Mouse (Mus musculus) heart, postnatal 0 days (tissue): Measurements from ENCODE around the gene Ly6g6c. TPM values are rescaled to one million over a fixed set of nuclear protein-coding genes. Genes with fewer than 3 reads are reported as not detected.

ENCODE experiments used
- ATAC-seq: fragments of 200-750 bp; cut with Nextera tagmentation; 2 replicates; pipeline ENCODE4 v1.8.0; 2017; ENCODE audit warnings: low read depth, moderate number of reproducible peaks, moderate library complexity; ENCODE audit not compliant: insufficient read depth
- DNase-seq: peaks from one replicate; pipeline ENCODE4 v3.0.0-alpha.2; 2016; ENCODE audit warnings: low spot score
- H3K27ac ChIP-seq: fragments of 300-500 bp; sonication (generic); 2 replicates; pipeline ENCODE4 v1.5.1; 2014; ENCODE audit warnings: low read depth, mild to moderate bottlenecking
- H3K27me3 ChIP-seq: fragments of 300-500 bp; sonication (generic); 2 replicates; pipeline ENCODE4 v1.6.1; 2014; ENCODE audit warnings: low read length, mixed read lengths; ENCODE audit not compliant: control insufficient read depth, insufficient read depth
- H3K36me3 ChIP-seq: fragments of 300-500 bp; sonication (generic); replicated peaks from 2 replicates; pipeline ENCODE4 v1.6.1; 2014; ENCODE audit warnings: low read length, mixed read lengths; ENCODE audit not compliant: control insufficient read depth, insufficient read depth
- H3K4me1 ChIP-seq: fragments of 300-500 bp; sonication (generic); 2 replicates; pipeline ENCODE4 v1.6.1; 2014; ENCODE audit warnings: antibody characterized with exemption; ENCODE audit not compliant: control insufficient read depth, insufficient read depth
- H3K4me2 ChIP-seq: fragments of 300-500 bp; sonication (generic); 2 replicates; pipeline ENCODE4 v1.6.1; 2014; ENCODE audit warnings: low read depth, mild to moderate bottlenecking, low read length, moderate library complexity
- H3K4me3 ChIP-seq: fragments of 300-500 bp; sonication (generic); 2 replicates; pipeline ENCODE4 v1.5.1; 2014; ENCODE audit warnings: low read depth, low read length
- H3K9ac ChIP-seq: fragments of 300-500 bp; sonication (generic); replicated peaks from 2 replicates; pipeline ENCODE4 v1.6.1; 2014; ENCODE audit warnings: low read depth, low read length, mixed read lengths
- H3K9me3 ChIP-seq: fragments of 300-500 bp; sonication (generic); replicated peaks from 2 replicates; pipeline ENCODE4 v1.6.1; 2016; ENCODE audit warnings: low read length; ENCODE audit not compliant: control insufficient read depth
- CTCF ChIP-seq: IDR thresholded peaks from 2 replicates; pipeline ENCODE4 v1.5.1; 2016; ENCODE audit warnings: antibody characterized with exemption, control low read depth, low read depth
- EP300 ChIP-seq: IDR thresholded peaks from 2 replicates; pipeline ENCODE4 v1.6.1; 2016; ENCODE audit warnings: antibody characterized with exemption, low read depth
- WGBS: fragments of 180-500 bp; shearing (Covaris S2); extraction: QIAGEN DNeasy Blood & Tissue Kit; methylation state at CpG from one replicate; pipeline ENCODE4 v1.1.7; 2014; 5-methylcytosine and 5-hydroxymethylcytosine counted together
- polyA plus RNA-seq: library from polyadenylated mRNA; unstranded; fragments of >200 nt; fragmentation: Nextera tagmentation; extraction: Ambion mirVana; gene quantifications from 2 replicates; pipeline ENCODE4 v1.2.1, GENCODE M21; 2015
- total RNA-seq: library from RNA; depleted of rRNA; stranded (reverse); fragments of >200 nt; gene quantifications from 2 replicates; pipeline ENCODE4 v1.2.3, GENCODE M21; 2014; ENCODE audit warnings: low replicate concordance

The Ly6g6c gene
- total and polyA plus RNA-seq, 2 experiments from 2014 or later: not detected

DNA sequence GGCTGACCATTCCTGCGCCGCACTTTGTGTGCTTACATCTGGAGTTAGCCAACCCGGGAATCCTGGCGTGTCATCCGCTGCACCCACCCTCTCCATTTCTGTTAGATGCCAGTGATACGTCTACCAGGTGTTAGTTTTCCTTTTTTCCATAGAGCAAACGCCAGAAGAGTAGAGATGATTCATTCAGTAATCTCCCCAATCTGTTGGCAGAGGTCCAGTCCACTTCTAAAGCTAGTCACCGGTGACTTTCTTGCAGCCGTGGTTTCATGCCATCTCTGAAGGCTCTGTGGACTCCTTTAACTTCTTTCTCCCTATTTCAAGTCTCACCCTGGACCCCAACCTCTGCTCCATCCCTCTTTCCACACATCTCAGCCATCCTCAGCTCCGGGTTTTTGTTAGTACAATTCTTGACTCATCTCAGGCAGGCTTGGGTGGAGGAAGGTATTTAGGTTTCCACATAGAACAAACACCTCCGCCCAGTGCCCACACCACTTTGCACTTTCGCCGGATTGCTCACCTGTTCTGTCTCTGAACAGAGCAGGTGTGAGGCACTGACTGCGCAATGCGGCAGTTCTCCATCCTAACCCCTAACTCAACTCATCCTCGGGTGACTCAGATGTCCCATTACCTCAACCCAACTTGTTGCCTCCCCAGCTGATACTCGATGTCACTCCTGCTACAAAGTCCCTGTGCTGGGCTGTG lies 3.2 kb downstream of the Ly6g6c start:
- H3K4me1 ChIP-seq: peaks cover 10% of the 10 kb centered on the region
- ATAC-seq: no peak
- no peaks in the 10 kb centered on the region for H3K36me3 ChIP-seq
- no peak overlapping the region for H3K4me2 ChIP-seq
- peaks cover 44% of the 10 kb centered on the region for H3K27me3 ChIP-seq
- no peak overlapping the region for H3K27ac ChIP-seq
- no peak for TF ChIP-seq EP300
- TF ChIP-seq CTCF: no peak
- H3K9me3 ChIP-seq: no peaks in the 10 kb centered on the region
- H3K9ac ChIP-seq: no peak overlapping the region
- WGBS: 69% methylated on average over 17 of the region's 17 CpGs
- no peak overlapping the region for H3K4me3 ChIP-seq
- DNase-seq: no peak

DNA sequence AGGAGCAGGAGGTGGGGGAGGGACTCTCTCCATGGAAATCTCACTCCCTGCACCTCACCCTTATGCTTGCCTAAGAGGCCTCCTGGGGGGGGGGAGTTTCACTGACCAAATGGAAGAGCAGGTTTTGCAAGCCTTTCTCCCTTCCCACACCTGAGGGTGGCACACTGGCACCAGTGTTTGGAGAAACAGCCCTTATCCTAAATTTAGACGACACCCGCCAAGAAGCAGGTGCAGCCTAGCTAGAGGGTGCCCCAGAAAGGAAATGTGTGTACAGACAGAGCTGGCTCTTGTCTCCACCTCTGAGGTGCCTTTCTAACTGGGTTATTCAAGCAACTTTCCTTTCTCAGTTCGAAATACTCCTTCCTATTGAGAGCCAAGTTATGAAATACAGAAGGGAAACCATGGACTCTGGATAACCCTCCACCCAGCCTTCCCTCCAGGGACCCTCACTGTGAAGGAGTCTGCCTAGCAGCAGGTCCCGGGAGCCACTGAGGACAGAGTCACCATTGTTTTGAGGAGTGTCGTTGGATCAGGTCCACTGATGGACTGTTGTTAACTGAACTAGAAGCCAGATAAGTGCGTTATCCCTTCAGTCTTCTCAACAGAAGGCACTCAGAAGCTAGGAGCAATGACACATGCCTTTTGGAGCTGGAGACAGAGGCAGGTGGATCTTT lies 5.5 kb downstream of the Ly6g6c start:
- H3K4me3 ChIP-seq: no peak overlapping the region
- no peak overlapping the region for H3K4me2 ChIP-seq
- ATAC-seq (no peak), DNase-seq (no peak)
- no peaks in the 10 kb centered on the region for H3K36me3 ChIP-seq
- peaks cover 24% of the 10 kb centered on the region for H3K27me3 ChIP-seq
- H3K4me1 ChIP-seq: peaks cover under 1% of the 10 kb centered on the region; the same call in 1 of the 2 replicates
- H3K9me3 ChIP-seq: no peaks in the 10 kb centered on the region
- H3K27ac ChIP-seq: peak overlapping the region; percentile 2; the same call in 1 of the 2 replicates
- H3K9ac ChIP-seq: no peak overlapping the region
- 33% methylated on average over 6 of the region's 6 CpGs for WGBS
- TF ChIP-seq CTCF: no peak
- TF ChIP-seq EP300: no peak

DNA sequence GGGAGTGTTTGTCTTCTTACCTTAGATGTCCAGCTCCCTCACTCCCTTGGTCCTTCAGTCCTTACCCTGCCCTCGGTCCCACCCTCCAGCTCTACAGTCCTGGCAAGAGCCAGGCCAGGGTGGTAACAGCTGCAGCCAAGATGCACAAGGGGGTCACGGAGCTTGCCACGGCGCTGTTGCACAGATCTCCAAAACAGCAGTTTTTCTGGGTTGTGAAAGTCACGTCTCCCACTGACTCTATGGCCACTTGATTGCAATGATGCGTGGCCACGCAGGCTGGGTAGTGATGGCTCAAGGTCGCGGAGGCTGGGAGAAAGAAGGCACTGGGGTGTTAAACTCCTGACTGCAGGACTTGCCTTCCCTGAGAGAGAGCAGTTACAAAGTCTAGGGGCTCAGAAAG lies 6.3 kb downstream of the Ly6g6c start:
- H3K27ac ChIP-seq: no peak overlapping the region
- DNase-seq (no peak), ATAC-seq (no peak)
- no peaks in the 10 kb centered on the region for H3K4me1 ChIP-seq
- no peaks in the 10 kb centered on the region for H3K9me3 ChIP-seq
- no peak overlapping the region for H3K4me3 ChIP-seq
- no peak for TF ChIP-seq CTCF
- TF ChIP-seq EP300: no peak
- H3K4me2 ChIP-seq: no peak overlapping the region
- peaks cover 17% of the 10 kb centered on the region for H3K27me3 ChIP-seq
- H3K36me3 ChIP-seq: no peaks in the 10 kb centered on the region
- 79% methylated on average over 9 of the region's 9 CpGs for WGBS
- no peak overlapping the region for H3K9ac ChIP-seq

DNA sequence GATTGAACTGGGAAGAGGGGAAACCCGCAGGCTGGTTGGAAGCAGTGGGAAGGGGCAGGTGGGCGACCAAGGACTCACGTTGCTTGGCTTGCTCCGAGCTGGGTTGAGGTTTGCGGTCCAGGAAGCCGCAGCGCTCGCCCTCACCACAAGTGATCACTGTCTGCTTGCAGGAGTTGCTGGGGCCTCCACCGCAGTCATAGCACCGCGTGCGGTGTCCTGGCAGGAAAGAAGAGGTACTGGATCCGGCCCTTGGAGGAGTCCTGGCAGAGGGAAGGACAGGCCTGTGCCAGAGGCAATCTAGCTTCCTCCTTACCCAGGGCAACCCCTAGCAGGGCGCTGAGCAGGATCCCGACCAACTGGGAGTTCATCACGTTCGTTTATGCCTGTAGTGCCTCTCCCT lies 8.9 kb downstream of the Ly6g6c start:
- no peak for TF ChIP-seq EP300
- TF ChIP-seq CTCF: no peak
- DNase-seq: no peak
- H3K9ac ChIP-seq: no peak overlapping the region
- no peak overlapping the region for H3K27ac ChIP-seq
- 48% methylated on average over 17 of the region's 17 CpGs for WGBS
- no peaks in the 10 kb centered on the region for H3K36me3 ChIP-seq
- no peaks in the 10 kb centered on the region; the same call in none of the 2 replicates for H3K27me3 ChIP-seq
- no peak overlapping the region for H3K4me2 ChIP-seq
- ATAC-seq: no peak
- no peak overlapping the region for H3K4me3 ChIP-seq
- peaks cover 9% of the 10 kb centered on the region; the same call in 1 of the 2 replicates for H3K4me1 ChIP-seq
- H3K9me3 ChIP-seq: no peaks in the 10 kb centered on the region

DNA sequence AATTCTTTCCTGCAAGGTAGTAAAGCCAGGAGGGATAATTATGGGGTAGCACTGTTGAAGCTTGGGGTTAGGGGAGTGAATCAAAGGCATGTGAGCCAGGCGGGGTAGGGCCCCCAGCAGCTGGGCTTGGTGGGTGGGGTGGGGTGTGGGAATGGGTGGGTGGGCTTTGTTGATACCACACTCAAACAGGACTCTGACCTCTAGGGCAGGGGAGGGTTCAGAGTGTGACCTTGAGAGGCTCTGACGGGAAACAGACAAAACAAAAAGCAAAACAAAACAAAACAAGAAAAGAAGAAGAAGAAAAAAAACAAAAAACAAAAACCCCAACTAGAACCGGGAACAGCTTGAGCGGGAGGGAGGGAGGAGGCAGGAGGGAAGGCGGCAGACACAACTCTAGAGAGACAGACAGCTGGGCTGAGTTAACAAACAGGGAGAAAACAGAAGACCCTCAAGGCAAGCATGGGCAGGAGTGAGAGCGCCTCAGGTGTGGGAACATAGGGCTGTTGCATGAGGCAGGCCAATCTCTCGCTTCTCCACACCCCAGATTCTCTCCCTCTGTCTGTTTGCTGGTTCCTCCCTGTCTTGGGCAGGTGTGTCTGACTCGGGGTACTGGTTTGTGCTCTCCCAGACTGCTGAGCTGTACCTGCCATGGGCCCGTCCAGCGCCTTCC lies 11.5 kb downstream of the Ly6g6c start, which contains the start of gene Ly6g6e:
Gene Ly6g6e, plus strand, starts transcription at position 396 of the 670 bp plus-strand sequence.
- ATAC-seq (no peak), DNase-seq (no peak)
- Histone ChIP-seq H3K9ac (peak within 1 kb of the TSS; percentile 51), H3K27ac (no peak within 1 kb of the TSS), H3K4me2 (peak within 1 kb of the TSS; percentile 58), H3K27me3 (no peaks in the 10 kb centered on the region; the same call in 1 of the 2 replicates), H3K36me3 (no peaks in the 10 kb centered on the region), H3K4me3 (peak within 1 kb of the TSS; percentile 36), H3K4me1 (peaks cover 15% of the 10 kb centered on the region; the same call in 1 of the 2 replicates), H3K9me3 (no peaks in the 10 kb centered on the region)
- TF ChIP-seq EP300 (no peak), CTCF (no peak)
- WGBS: 50% methylated on average over 10 of the region's 10 CpGs
